Mouse (Mus musculus): ENCODE data around the gene Stx1b.
"Not testable (repeated sequence)": the region's sequence is repeated elsewhere in the genome, so short reads cannot be mapped to it uniquely, and the experiment has no call there.

The Stx1b gene

DNA sequence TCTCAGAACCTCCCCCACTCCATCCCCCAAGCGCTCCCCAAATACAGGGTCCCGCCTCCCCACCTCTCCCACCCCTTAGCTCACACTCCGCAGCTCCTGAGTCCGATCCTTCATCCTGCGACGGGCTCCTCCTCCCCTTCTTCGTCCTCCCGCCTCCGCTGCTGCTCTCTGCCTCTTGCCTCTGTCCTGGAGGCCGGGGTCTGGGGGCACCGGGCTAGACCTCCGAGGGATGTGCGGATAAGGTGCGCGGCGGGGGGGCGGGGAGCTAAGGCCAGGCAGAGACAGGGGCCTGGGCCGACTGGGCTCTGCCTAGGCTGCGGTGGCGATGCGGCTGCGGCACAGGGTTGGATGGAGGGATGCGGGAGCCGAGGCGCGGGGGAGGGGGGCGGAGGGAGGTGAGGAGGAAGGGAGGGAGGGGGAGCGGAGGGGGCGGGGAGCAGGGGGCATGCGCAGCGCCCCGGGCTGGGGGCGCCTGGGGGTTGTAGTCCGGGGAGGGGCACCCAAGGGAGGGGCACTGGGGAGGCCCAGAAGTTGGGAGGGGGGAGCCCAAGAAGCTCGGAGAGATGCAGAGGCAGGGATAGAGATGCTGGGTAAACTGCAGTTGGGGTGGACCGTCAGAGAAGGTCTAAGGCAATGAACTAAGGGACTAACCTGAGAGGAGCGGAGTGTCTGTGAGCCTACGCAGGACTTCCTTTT, at the start of gene Stx1b, which contains the start of gene Stx4a:
TSS of gene Stx1b (minus strand) at position 374 of the 696 bp plus-strand sequence.
TSS of gene Stx4a (plus strand) at position 119 of the 696 bp plus-strand sequence.
- no peak for DNase-seq

DNA sequence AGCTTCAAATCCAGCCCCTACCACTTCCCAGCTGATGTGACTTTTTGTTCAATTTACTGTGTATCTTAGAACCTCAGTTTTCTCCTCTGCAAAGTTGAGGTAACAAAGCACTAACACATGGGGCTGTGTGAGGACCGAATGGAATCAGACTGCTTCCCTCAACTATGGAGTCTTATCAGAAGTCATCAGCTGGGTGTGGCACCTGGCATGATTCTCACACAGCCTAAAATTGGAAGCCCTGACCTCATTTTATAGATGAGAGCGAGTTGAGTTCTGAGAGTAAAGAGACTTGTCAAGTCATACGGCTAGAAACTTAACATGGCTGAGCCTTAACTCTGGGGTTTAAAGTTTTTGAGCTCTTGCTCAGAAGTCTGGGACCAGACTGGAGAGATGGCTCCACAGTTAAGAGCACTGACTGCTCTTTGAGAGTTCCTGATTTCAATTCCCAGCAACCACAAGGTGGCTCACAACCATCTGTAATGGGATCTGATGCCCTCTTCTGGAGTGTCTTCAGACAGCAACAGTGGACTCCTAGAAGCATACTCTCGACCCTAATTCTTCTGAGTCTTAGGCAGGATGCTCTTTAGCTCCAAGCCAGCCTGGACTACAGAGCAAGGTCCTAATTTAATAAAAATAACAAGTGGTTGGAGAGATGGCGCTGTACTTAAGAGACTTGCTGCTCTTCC, 45.9 kb upstream of the Stx1b start:
- DNase-seq = no peak

DNA sequence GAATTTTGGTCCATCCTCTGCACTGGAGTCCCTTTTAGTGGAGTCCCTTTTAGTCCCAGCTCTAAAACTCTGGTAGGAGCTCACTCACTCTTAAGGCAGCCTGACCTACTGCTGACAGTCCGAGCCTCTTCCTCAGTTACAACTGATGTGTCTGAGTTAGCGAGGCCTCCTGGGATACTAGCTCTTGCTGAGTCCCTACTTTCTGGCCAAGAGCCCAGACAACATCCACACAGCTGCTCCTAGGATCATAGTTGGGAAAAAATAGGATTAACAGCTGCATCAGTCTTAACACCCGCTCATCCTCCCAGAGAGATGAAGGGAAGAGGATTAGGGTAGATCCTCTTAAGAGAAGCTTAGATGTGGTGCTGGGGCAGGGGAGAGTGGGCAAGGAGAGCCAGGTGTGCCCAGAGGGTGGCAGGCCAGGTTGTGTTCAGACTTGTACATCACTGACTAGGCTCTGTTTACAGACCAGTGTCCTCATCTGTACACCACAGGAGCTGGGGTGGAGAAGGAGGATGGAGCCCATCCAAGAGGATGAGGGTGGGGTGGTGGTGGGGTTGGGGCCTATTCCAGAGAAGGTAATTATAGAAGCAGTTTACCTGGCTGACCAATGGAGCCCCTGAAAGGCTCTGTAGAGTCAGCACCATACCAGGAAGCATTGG, 44.9 kb upstream of the Stx1b start:
- DNase-seq = no peak

DNA sequence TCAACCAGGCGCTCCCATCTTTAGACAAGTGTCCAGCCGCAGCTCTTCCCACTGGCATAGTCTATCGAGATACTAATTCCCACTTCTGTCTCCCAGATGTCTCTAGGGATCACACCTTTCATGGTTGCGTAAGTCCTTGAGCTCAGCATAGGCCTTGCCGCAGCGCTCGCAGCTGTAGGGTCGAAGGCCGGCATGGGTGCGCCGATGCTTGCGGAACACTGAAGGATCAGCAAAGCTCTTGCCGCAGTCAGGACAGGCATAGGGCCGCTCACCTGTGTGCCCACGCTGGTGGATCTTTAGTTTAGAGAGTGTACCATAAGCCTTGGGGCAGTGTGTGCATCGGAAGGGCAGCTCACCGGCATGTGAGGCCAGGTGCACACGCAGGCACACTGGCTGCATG, 43.3 kb upstream of the Stx1b start:
- DNase-seq = no peak

DNA sequence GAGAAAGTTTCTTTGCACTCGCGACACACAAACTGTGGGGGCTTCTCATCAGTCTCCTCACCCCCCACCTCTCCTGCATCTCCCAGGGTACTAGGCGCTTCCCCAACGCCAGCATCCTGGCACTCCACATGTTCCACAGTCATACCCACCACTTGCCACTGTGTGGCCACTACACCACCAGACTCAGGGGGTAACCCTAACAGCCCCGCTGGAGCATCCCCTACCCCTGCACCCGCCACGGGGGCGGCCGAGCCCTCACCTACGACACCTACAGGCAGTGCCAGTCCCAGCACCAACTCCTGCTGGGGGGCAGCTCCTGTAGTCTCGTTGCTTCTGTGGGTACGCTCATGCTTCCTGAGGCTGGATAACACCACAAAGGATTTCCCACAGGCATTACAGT, 42.1 kb upstream of the Stx1b start:
- DNase-seq = no peak

GRCm38 (mm10) chr7:127858258-127858657, 33.9 kb upstream of the Stx1b start:
- DNase-seq = no peak

DNA sequence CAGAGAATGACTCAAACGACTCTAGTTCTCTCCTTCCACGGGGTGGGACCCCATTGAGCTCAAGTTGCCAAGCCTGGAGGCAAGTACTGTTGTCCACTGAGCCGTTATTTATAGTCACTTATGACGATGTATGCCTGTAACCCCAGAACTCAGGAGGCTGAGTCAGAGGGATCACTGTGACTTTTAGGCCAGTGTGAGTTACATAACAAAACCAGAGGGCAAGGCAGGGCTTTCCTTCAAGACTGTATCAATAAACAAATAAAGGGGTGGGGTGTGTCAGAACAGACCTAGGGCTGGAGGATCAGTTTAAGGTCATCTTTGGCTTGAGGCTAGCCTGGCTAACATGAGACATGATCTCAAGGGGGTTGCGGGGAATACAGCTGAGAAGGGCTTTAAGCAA, 26.6 kb upstream of the Stx1b start:
- no peak for DNase-seq

- no peak for DNase-seq
Observed at GRCm38 (mm10) chr7:127849973-127850875, 25.9 kb upstream of the Stx1b start.

- peak; percentile 87 for DNase-seq
Observed at GRCm38 (mm10) chr7:127842001-127842718, 17.8 kb upstream of the Stx1b start.

GRCm38 (mm10) chr7:127841340-127842000, 17.1 kb upstream of the Stx1b start:
- peak; percentile 91 for DNase-seq

- no peak for DNase-seq
Observed at GRCm38 (mm10) chr7:127840886-127841285, 16.5 kb upstream of the Stx1b start.

GRCm38 (mm10) chr7:127840031-127840430, 15.7 kb upstream of the Stx1b start:
- not testable (repeated sequence) for DNase-seq

GRCm38 (mm10) chr7:127837878-127838277, 13.5 kb upstream of the Stx1b start:
- not testable (repeated sequence) for DNase-seq

GRCm38 (mm10) chr7:127837473-127837872, 13.1 kb upstream of the Stx1b start:
- no peak for DNase-seq

DNA sequence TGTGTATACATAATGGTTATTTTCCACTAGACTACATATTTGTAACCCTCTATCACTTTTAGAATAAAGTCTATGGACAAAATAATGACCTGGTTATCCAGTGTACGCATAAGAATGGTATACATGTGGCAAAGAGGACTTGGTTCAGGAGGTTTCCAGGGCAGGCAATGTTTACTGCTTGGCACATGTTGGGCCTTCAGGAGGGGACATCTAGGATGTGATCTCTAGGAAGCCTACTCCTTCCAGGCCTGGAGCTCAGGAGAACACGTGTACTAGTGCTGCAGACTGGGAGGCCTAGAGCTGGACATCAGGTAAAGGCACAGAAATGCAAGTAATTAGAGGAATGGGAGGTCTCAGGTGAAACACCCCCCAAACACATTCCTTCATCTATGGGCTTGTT, 11.2 kb upstream of the Stx1b start:
- DNase-seq = no peak

DNA sequence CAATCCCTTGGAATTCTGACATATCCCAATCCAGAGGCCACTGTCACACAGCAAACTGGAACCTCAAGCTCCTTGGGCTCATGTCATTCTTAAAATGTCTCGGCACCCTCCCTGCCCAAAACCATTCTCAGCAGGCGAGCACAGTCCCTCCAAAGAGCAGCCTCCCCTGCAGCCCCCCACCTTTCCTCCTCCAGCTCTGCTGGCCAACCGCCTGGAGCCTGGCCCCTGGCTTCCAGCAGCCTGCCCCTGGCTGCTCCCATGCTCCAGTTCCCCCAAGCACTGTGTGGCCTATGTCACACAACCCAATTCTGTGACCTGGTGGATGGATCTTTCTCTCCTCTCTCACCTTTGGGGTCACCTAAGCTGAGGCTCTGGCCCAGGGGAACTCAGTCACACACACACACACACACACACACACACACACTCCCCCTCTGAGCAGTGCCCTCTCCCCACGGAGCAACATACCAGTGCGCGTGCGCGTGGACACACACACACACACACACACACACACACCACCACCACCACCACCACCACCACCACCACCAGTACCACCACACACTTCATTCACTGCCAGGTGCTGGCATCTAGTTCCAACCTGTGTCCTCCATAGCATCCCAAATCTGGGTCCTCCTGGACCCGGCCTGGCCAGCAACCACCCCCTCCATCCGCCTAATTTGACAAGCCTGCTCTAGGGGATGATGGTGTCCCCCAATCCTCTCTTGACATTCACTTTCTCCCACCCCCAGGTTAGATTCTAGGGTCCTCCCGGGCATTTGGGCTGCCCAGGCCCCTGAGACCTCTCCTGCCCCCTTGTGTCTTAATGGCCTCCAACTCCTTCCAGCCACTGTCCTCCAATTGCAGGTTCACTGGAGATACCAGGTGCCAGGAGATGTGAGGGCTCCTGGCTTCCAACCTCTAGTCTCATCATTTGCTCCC, 845 bp downstream of the Stx1b start:
- DNase-seq = no peak

GRCm38 (mm10) chr7:127822494-127822893, 1.9 kb downstream of the Stx1b start:
- DNase-seq = no peak

GRCm38 (mm10) chr7:127820836-127821509, 3.4 kb downstream of the Stx1b start:
- DNase-seq = no peak

GRCm38 (mm10) chr7:127817776-127818175, 6.6 kb downstream of the Stx1b start:
- no peak for DNase-seq

GRCm38 (mm10) chr7:127817053-127817452, 7.3 kb downstream of the Stx1b start:
- no peak for DNase-seq
